Mouse (Mus musculus) myocyte (in vitro differentiated cells): ENCODE data around the gene Acer3.

Experiments used
- E2F4 ChIP-seq: IDR thresholded peaks from one replicate; pipeline ENCODE4 v1.6.1; 2011; ENCODE audit warnings: mild to moderate bottlenecking, control low read depth, moderate library complexity; ENCODE audit not compliant: insufficient read depth
- MYOD1 ChIP-seq, 3 experiments: IDR thresholded peaks; one replicate each; pipeline ENCODE4 v1.6.1; 2011; ENCODE audit warnings: control low read depth in 2 of 3, low read depth in 2 of 3, mild to moderate bottlenecking in 2 of 3, moderate library complexity in 1 of 3; ENCODE audit not compliant: insufficient read length in 2 of 3, control insufficient read depth in 1 of 3
- MYOG ChIP-seq, 3 experiments: IDR thresholded peaks; one replicate each; pipeline ENCODE4 v1.6.1; 2011; ENCODE audit warnings: control low read depth in 2 of 3, low read depth in 2 of 3, mild to moderate bottlenecking in 2 of 3; ENCODE audit not compliant: insufficient read length in 2 of 3, control insufficient read depth in 1 of 3, insufficient read depth in 1 of 3
- POLR2A ChIP-seq: IDR thresholded peaks from one replicate; pipeline ENCODE4 v1.6.1; 2011; ENCODE audit warnings: low read depth, mild to moderate bottlenecking, control low read depth, moderate library complexity; ENCODE audit not compliant: insufficient read length
- TCF12 ChIP-seq: IDR thresholded peaks from one replicate; pipeline ENCODE4 v1.6.1; 2011; ENCODE audit warnings: mild to moderate bottlenecking, control low read depth; ENCODE audit not compliant: poor library complexity, insufficient read depth, severe bottlenecking
- USF1 ChIP-seq: IDR thresholded peaks from one replicate; pipeline ENCODE4 v1.6.1; 2011; ENCODE audit warnings: low read depth, mild to moderate bottlenecking, control low read depth, moderate library complexity

- no peak for TF ChIP-seq POLR2A
- no peak for TF ChIP-seq TCF12
- TF ChIP-seq MYOD1 (IDR thresholded peaks at IDR 0.05; ENCODE audit: control insufficient read depth in 1 of 3, insufficient read length in 2 of 3, low read depth in 2 of 3), result no peak
- no peak for TF ChIP-seq E2F4
- no peak for TF ChIP-seq USF1
- TF ChIP-seq MYOG (IDR thresholded peaks at IDR 0.05; ENCODE audit: control insufficient read depth in 1 of 3, insufficient read depth in 1 of 3, insufficient read length in 2 of 3, low read depth in 2 of 3), result no peak
These were observed 163.2 kb downstream of the Acer3 start for GRCm38 (mm10) chr7:98157636-98158332.
